Mouse (Mus musculus) bone marrow, adult 2 months (tissue): ENCODE results near the gene Trem3.

Experiments used
- CTCF ChIP-seq: fragments of 200-500 bp; IDR thresholded peaks from 2 replicates; pipeline ENCODE4 v1.5.1; 2011; ENCODE audit warnings: low read length, control low read depth; ENCODE audit not compliant: control insufficient read depth, insufficient read depth
- POLR2A ChIP-seq: fragments of 200-500 bp; IDR thresholded peaks from 2 replicates; pipeline ENCODE4 v1.6.1; 2011; ENCODE audit warnings: low read depth, mild to moderate bottlenecking, control low read depth, low read length, borderline replicate concordance; ENCODE audit not compliant: control insufficient read depth

- TF ChIP-seq CTCF: no peak
- TF ChIP-seq POLR2A: no peak
Observed at GRCm38 (mm10) chr17:48266138-48266537, 18.6 kb downstream of the Trem3 start.
